Mouse (Mus musculus): ENCODE results near the gene Hpgd. TPM values are rescaled to one million over a fixed set of nuclear protein-coding genes. Genes with fewer than 3 reads are reported as not detected.

The Hpgd gene
- polyA plus RNA-seq, 1 experiment from 2014 or later: 7.6 TPM

DNA sequence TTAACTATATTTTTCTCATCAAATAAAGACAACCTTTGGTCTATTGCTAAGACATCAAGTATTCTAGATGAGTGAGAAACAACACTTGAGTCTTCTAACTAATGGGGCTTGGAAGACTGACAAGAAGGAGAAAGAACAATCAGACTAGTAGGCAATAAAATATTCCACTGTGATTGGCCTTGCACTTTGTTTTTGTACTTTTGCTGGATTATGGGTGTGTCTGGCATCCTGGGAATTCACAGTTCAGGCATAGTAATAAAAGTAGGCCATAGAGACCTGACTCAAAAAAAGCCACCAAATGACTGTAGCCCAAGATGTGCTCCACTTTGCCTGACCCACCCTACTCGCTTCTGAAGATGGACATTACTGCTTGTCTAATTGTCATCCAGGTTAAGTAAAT is 50.0 kb downstream of the Hpgd start:
- Histone ChIP-seq H3K27me3 (replicated peaks; ENCODE audit: control insufficient read depth, insufficient read depth, low read length) (no peaks in the 10 kb centered on the region), H3K27ac (ENCODE audit: low read depth, low read length) (no peak overlapping the region), H3K4me3 (ENCODE audit: low read length) (no peak overlapping the region), H3K4me2 (ENCODE audit: low read length) (no peak overlapping the region), H3K4me1 (ENCODE audit: control insufficient read depth, insufficient read depth, low read depth, low read length) (no peaks in the 10 kb centered on the region), H3K36me3 (ENCODE audit: control insufficient read depth, insufficient read depth, low read length) (no peaks in the 10 kb centered on the region), H3K9me3 (ENCODE audit: control insufficient read depth, low read length) (no peaks in the 10 kb centered on the region), H3K9ac (ENCODE audit: low read depth, low read length) (no peak overlapping the region)
- WGBS: 89% methylated on average over 1 of the region's 1 CpGs
- no peak for ATAC-seq

- H3K27ac ChIP-seq (ENCODE audit: low read depth, low read length): no peak overlapping the region
- ATAC-seq: no peak
- H3K9me3 ChIP-seq (ENCODE audit: control insufficient read depth, low read length): no peaks in the 10 kb centered on the region
- 93% methylated on average over 5 of the region's 5 CpGs for WGBS
- H3K36me3 ChIP-seq (ENCODE audit: control insufficient read depth, insufficient read depth, low read length): no peaks in the 10 kb centered on the region
- H3K9ac ChIP-seq (ENCODE audit: low read depth, low read length): no peak overlapping the region
- H3K4me3 ChIP-seq (ENCODE audit: low read length): no peak overlapping the region
- H3K4me2 ChIP-seq (ENCODE audit: low read length): no peak overlapping the region
- H3K4me1 ChIP-seq (ENCODE audit: control insufficient read depth, insufficient read depth, low read depth, low read length): no peaks in the 10 kb centered on the region
- H3K27me3 ChIP-seq (replicated peaks; ENCODE audit: control insufficient read depth, insufficient read depth, low read length): no peaks in the 10 kb centered on the region
Measured at GRCm38 (mm10) chr8:56345641-56346420, 51.4 kb downstream of the Hpgd start.

- Histone ChIP-seq H3K4me2 (ENCODE audit: low read length) (no peak overlapping the region), H3K27me3 (replicated peaks; ENCODE audit: control insufficient read depth, insufficient read depth, low read length) (no peaks in the 10 kb centered on the region), H3K9me3 (ENCODE audit: control insufficient read depth, low read length) (no peaks in the 10 kb centered on the region), H3K9ac (ENCODE audit: low read depth, low read length) (no peak overlapping the region), H3K4me3 (ENCODE audit: low read length) (no peak overlapping the region), H3K27ac (ENCODE audit: low read depth, low read length) (no peak overlapping the region), H3K4me1 (ENCODE audit: control insufficient read depth, insufficient read depth, low read depth, low read length) (no peaks in the 10 kb centered on the region), H3K36me3 (ENCODE audit: control insufficient read depth, insufficient read depth, low read length) (no peaks in the 10 kb centered on the region)
- 89% methylated on average over 2 of the region's 2 CpGs for WGBS
- ATAC-seq: no peak
Measured at GRCm38 (mm10) chr8:56363180-56363579, 68.8 kb downstream of the Hpgd start.
